Comparison of ENCODE assay signal across 8 mouse cellular contexts in genomic region chr7:98704276-98704675, GRCm38 (mm10). TPM values are rescaled to one million over a fixed set of nuclear protein-coding genes. Genes with fewer than 3 reads are reported as not detected.
DNase-seq lines count a peak whose midpoint lies in the region; ATAC-seq lines count a peak whose summit lies in the region.

No protein-coding gene starts in this region.

- no peaks in the 10 kb centered on the region for H3K27me3 ChIP-seq in kidney, embryonic 15.5 days
- no peaks in the 10 kb centered on the region for H3K27me3 ChIP-seq in embryonic facial prominence, embryonic 12.5 days
- no peaks in the 10 kb centered on the region for H3K27me3 ChIP-seq in midbrain, embryonic 15.5 days (replicated peaks)

- H3K9me3 ChIP-seq in kidney, embryonic 15.5 days (replicated peaks): no peaks in the 10 kb centered on the region
- no peaks in the 10 kb centered on the region for H3K9me3 ChIP-seq in embryonic facial prominence, embryonic 12.5 days
- no peaks in the 10 kb centered on the region for H3K9me3 ChIP-seq in midbrain, embryonic 15.5 days

- H3K4me1 ChIP-seq in kidney, embryonic 15.5 days: peaks cover 28% of the 10 kb centered on the region
- H3K4me1 ChIP-seq in embryonic facial prominence, embryonic 12.5 days: peaks cover 25% of the 10 kb centered on the region
- peaks cover 27% of the 10 kb centered on the region for H3K4me1 ChIP-seq in midbrain, embryonic 15.5 days

- peak overlapping the region; percentile 77 for H3K4me2 ChIP-seq in kidney, embryonic 15.5 days
- H3K4me2 ChIP-seq in embryonic facial prominence, embryonic 12.5 days (replicated peaks): peak overlapping the region; percentile 69
- peak overlapping the region; percentile 68 for H3K4me2 ChIP-seq in midbrain, embryonic 15.5 days

- H3K36me3 ChIP-seq in kidney, embryonic 15.5 days: peaks cover 4% of the 10 kb centered on the region; the same call in 1 of the 2 replicates
- H3K36me3 ChIP-seq in embryonic facial prominence, embryonic 12.5 days: no peaks in the 10 kb centered on the region
- H3K36me3 ChIP-seq in midbrain, embryonic 15.5 days (replicated peaks): no peaks in the 10 kb centered on the region

- intact Hi-C loops in gastrocnemius, postnatal 36 days (cut with DNase I): no loop called here

- peak overlapping the region; percentile 94 for H3K9ac ChIP-seq in kidney, embryonic 15.5 days
- peak overlapping the region; percentile 95 for H3K9ac ChIP-seq in embryonic facial prominence, embryonic 12.5 days
- peak overlapping the region; percentile 87 for H3K9ac ChIP-seq in midbrain, embryonic 15.5 days

- no peak for ATAC-seq in kidney, embryonic 15.5 days (replicated peaks; ENCODE audit: low FRiP score)
- no peak for ATAC-seq in embryonic facial prominence, embryonic 12.5 days (ENCODE audit: insufficient number of reproducible peaks, insufficient read depth, low FRiP score, low TSS enrichment)
- ATAC-seq in midbrain, embryonic 15.5 days (replicated peaks): no peak

- no peak for DNase-seq in kidney, postnatal 14 days
- DNase-seq in induced T-regulatory cell, adult 2 months (ENCODE audit: low read depth): peak; percentile 42
- DNase-seq in testis, postnatal 14 days (ENCODE audit: low spot score): no peak
- DNase-seq in gastrocnemius, postnatal 36 days: no peak
- DNase-seq in layer of hippocampus, adult 11-12 months (ENCODE audit: low spot score): no peak

- no peak overlapping the region for H3K27ac ChIP-seq in kidney, embryonic 15.5 days
- no peak overlapping the region for H3K27ac ChIP-seq in embryonic facial prominence, embryonic 12.5 days
- H3K27ac ChIP-seq in midbrain, embryonic 15.5 days: no peak overlapping the region

- peak overlapping the region; percentile 100 for H3K4me3 ChIP-seq in kidney, embryonic 15.5 days (replicated peaks)
- peak overlapping the region; percentile 99 for H3K4me3 ChIP-seq in embryonic facial prominence, embryonic 12.5 days
- peak overlapping the region; percentile 89 for H3K4me3 ChIP-seq in midbrain, embryonic 15.5 days

- 67% methylated on average over 5 of the region's 5 CpGs for WGBS in kidney, embryonic 15.5 days
- 60% methylated on average over 5 of the region's 5 CpGs for WGBS in embryonic facial prominence, embryonic 12.5 days
- 62% methylated on average over 5 of the region's 5 CpGs for WGBS in midbrain, embryonic 15.5 days

RNA-seq across cellular contexts. Expression of gene Thap12, which starts 1.4 kb away (rescaled TPM):
- 61.3 and 61.7 TPM in 2 replicates for polyA plus RNA-seq in kidney, embryonic 15.5 days (2015; fragmentation: Nextera tagmentation; extraction: Ambion mirVana)
- 77.9 and 89.2 TPM in 2 replicates for polyA plus RNA-seq in embryonic facial prominence, embryonic 12.5 days (2016; fragmentation: Nextera tagmentation; extraction: Ambion mirVana)
- 44.2 and 47.1 TPM in 2 replicates for polyA plus RNA-seq in midbrain, embryonic 15.5 days (2015; fragmentation: Nextera tagmentation; extraction: Ambion mirVana)
- 100 to 1,000 TPM in 1 of 2 experiments, 10 to 100 TPM in 1; 97.7 to 113 TPM for total RNA-seq in gastrocnemius, postnatal 36 days (2021)

RNA-seq across cellular contexts. Expression of gene Emsy, which starts 47.7 kb away (rescaled TPM):
- polyA plus RNA-seq in kidney, embryonic 15.5 days (2015; fragmentation: Nextera tagmentation; extraction: Ambion mirVana): 29.3 and 32.4 TPM in 2 replicates
- 32.6 and 35.2 TPM in 2 replicates for polyA plus RNA-seq in embryonic facial prominence, embryonic 12.5 days (2016; fragmentation: Nextera tagmentation; extraction: Ambion mirVana)
- polyA plus RNA-seq in midbrain, embryonic 15.5 days (2015; fragmentation: Nextera tagmentation; extraction: Ambion mirVana): 34.4 and 40.8 TPM in 2 replicates
- 10 to 100 TPM; 16.0 to 16.5 TPM for total RNA-seq in gastrocnemius, postnatal 36 days (2021)
